Mouse (Mus musculus) cerebral cortex, adult 2 months (tissue): ENCODE measurements around the gene Ncln.

Experiments
- WGBS: fragments of 180-500 bp; shearing (Covaris S2); methylation state at CpG from one replicate; pipeline ENCODE4 v1.1.7; 2018; 5-methylcytosine and 5-hydroxymethylcytosine counted together

Ncln gene

GRCm38 (mm10) chr10:81491018-81491417 lies 5.2 kb downstream of the Ncln start:
- whole genome bisulfite sequencing, result 93% methylated on average over 9 of the region's 9 CpGs

GRCm38 (mm10) chr10:81489941-81490340 lies 6.3 kb downstream of the Ncln start:
- 79% methylated on average over 14 of the region's 14 CpGs for WGBS

- WGBS, result 73% methylated on average over 11 of the region's 11 CpGs
Measured at GRCm38 (mm10) chr10:81488081-81488480, 8.1 kb downstream of the Ncln start.

- WGBS, result 88% methylated on average over 10 of the region's 10 CpGs
Measured at GRCm38 (mm10) chr10:81486496-81486895, 9.7 kb downstream of the Ncln start.

GRCm38 (mm10) chr10:81485479-81486018 lies 10.6 kb downstream of the Ncln start:
- WGBS, result 63% methylated on average over 7 of the region's 7 CpGs

GRCm38 (mm10) chr10:81485060-81485449 lies 11.1 kb downstream of the Ncln start:
- WGBS, result 14% methylated on average over 2 of the region's 2 CpGs

GRCm38 (mm10) chr10:81484441-81485059 lies 11.6 kb downstream of the Ncln start:
- WGBS, result 37% methylated on average over 6 of the region's 6 CpGs

GRCm38 (mm10) chr10:81483983-81484382 lies 12.2 kb downstream of the Ncln start:
- 8% methylated on average over 9 of the region's 9 CpGs for WGBS

- WGBS, result under 1% methylated on average over 36 of the region's 36 CpGs
Measured at GRCm38 (mm10) chr10:81482533-81482889, 13.7 kb downstream of the Ncln start, which contains the start of gene Celf5. Celf5 (minus strand) TSS chr10:81482709.

- WGBS, result 2% methylated on average over 35 of the region's 35 CpGs
Measured at GRCm38 (mm10) chr10:81481605-81482532, 14.3 kb downstream of the Ncln start.

- 60% methylated on average over 10 of the region's 10 CpGs for WGBS
Measured at GRCm38 (mm10) chr10:81474461-81474860, 21.7 kb downstream of the Ncln start.

- 3% methylated on average over 20 of the region's 22 CpGs for WGBS
Measured at GRCm38 (mm10) chr10:81473003-81473451, 23.2 kb downstream of the Ncln start.

GRCm38 (mm10) chr10:81472403-81473002 lies 23.7 kb downstream of the Ncln start:
- 2% methylated on average over 17 of the region's 18 CpGs for WGBS

GRCm38 (mm10) chr10:81470454-81470853 lies 25.7 kb downstream of the Ncln start:
- WGBS, result 31% methylated on average over 18 of the region's 18 CpGs

- WGBS, result 38% methylated on average over 5 of the region's 5 CpGs
Measured at GRCm38 (mm10) chr10:81469253-81469652, 26.9 kb downstream of the Ncln start.

- 52% methylated on average over 16 of the region's 16 CpGs for WGBS
Measured at GRCm38 (mm10) chr10:81467670-81468235, 28.4 kb downstream of the Ncln start.

- 76% methylated on average over 14 of the region's 14 CpGs for WGBS
Measured at GRCm38 (mm10) chr10:81466881-81467280, 29.3 kb downstream of the Ncln start.

- WGBS, result 57% methylated on average over 2 of the region's 2 CpGs
Measured at GRCm38 (mm10) chr10:81466066-81466465, 30.1 kb downstream of the Ncln start.

GRCm38 (mm10) chr10:81465265-81465645 lies 30.9 kb downstream of the Ncln start:
- 17% methylated on average over 5 of the region's 5 CpGs for WGBS

- WGBS, result 16% methylated on average over 32 of the region's 33 CpGs
Measured at GRCm38 (mm10) chr10:81464405-81465264, 31.6 kb downstream of the Ncln start.

GRCm38 (mm10) chr10:81463531-81463930 lies 32.7 kb downstream of the Ncln start:
- whole genome bisulfite sequencing, result 76% methylated on average over 4 of the region's 4 CpGs
